Mouse (Mus musculus): ENCODE results near the gene Mia.

The Mia gene

GRCm38 (mm10) chr7:27165007-27165655 is 15.8 kb downstream of the Mia start:
- in situ Hi-C loops (cut with MboI; ENCODE audit: low pct_unique_long_range_greater_than_20kb in 1 of 2, low sequenced_read_pairs in 2 of 2, unreplicated experiment in 1 of 2): no loop called here

GRCm38 (mm10) chr7:27164112-27164947 is 16.6 kb downstream of the Mia start:
- in situ Hi-C loops (cut with MboI; ENCODE audit: low pct_unique_long_range_greater_than_20kb in 1 of 2, low sequenced_read_pairs in 2 of 2, unreplicated experiment in 1 of 2): no loop called here

GRCm38 (mm10) chr7:27163450-27163805 is 17.5 kb downstream of the Mia start:
- in situ Hi-C loops (cut with MboI; ENCODE audit: low pct_unique_long_range_greater_than_20kb in 1 of 2, low sequenced_read_pairs in 2 of 2, unreplicated experiment in 1 of 2): no loop called here

DNA sequence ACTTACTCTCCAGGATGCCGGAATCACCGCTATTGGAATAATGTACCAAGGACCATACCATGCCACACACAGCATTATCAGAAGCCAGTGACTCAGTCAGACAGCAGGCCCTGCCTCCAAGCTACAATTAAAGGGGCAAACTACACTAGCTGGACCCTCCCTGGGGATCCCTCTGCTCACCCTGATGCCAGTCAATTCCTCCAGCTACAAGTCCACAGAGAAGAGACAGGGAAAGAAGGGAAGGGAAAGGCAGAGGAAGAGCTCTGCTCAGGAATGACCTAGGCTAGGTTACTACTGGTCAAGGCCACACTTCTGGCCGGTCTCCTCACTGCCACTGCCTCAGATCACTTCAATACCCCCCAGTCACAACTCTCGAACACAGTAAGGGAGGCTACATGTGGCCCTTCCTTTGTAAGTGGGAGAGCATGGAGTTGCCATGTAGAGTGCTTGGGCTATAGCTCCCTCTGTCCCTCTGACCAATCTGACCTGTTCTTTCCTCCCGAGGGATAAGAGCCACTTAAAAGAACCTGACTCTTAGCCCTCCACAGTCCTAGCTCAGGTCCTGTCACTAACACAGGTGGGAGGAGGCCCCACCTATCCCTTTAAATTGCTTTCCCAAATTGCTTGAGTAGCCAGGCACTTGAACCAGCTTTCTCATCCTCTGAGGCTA is 18.0 kb downstream of the Mia start:
- in situ Hi-C loops (cut with MboI; ENCODE audit: low pct_unique_long_range_greater_than_20kb in 1 of 2, low sequenced_read_pairs in 2 of 2, unreplicated experiment in 1 of 2): no loop called here

- in situ Hi-C loops (cut with MboI; ENCODE audit: low pct_unique_long_range_greater_than_20kb in 1 of 2, low sequenced_read_pairs in 2 of 2, unreplicated experiment in 1 of 2): no loop called here
Measured at GRCm38 (mm10) chr7:27161744-27162143, 19.2 kb downstream of the Mia start.

- in situ Hi-C loops (cut with MboI; ENCODE audit: low pct_unique_long_range_greater_than_20kb in 1 of 2, low sequenced_read_pairs in 2 of 2, unreplicated experiment in 1 of 2): no loop called here
Measured at GRCm38 (mm10) chr7:27160921-27161320, 20.0 kb downstream of the Mia start.

GRCm38 (mm10) chr7:27159882-27160281 is 21.1 kb downstream of the Mia start:
- in situ Hi-C loops (cut with MboI; ENCODE audit: low pct_unique_long_range_greater_than_20kb in 1 of 2, low sequenced_read_pairs in 2 of 2, unreplicated experiment in 1 of 2): no loop called here

GRCm38 (mm10) chr7:27159256-27159655 is 21.7 kb downstream of the Mia start:
- in situ Hi-C loops (cut with MboI; ENCODE audit: low pct_unique_long_range_greater_than_20kb in 1 of 2, low sequenced_read_pairs in 2 of 2, unreplicated experiment in 1 of 2): no loop called here

- in situ Hi-C loops (cut with MboI; ENCODE audit: low pct_unique_long_range_greater_than_20kb in 1 of 2, low sequenced_read_pairs in 2 of 2, unreplicated experiment in 1 of 2): no loop called here
Measured at GRCm38 (mm10) chr7:27158171-27158570, 22.8 kb downstream of the Mia start.

GRCm38 (mm10) chr7:27156005-27156404 is 25.0 kb downstream of the Mia start:
- in situ Hi-C loops (cut with MboI; ENCODE audit: low pct_unique_long_range_greater_than_20kb in 1 of 2, low sequenced_read_pairs in 2 of 2, unreplicated experiment in 1 of 2): no loop called here

DNA sequence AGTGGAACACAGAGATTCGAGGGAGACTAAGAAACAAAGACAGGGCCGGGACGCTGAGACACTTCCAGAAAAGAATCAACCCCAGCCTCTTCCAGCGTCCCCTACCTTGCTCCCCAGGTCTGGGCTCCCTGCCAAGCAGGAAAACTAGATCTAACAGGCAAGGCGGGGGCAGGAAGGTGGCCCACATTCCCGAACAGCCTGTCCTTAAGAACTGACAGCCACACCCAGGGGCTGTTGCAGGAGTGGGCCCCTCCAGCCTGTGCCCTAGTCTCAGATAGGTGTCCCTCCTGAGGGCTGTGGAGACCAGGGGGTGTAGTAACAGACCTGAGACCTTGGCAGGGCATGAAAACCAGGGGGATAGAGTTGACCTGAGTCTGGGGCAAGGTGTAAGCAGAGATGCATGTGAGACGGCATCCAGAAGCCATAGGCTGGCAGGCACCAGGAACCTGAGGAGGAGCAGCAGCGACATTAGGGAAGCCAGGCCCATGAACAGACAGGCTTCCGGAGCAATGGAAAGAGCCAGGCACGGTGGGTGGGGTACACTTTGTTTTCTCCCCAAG is 27.7 kb downstream of the Mia start, which contains the start of gene Cyp2t4:
Gene Cyp2t4 (plus strand): TSS at position 510 of the 560 bp plus-strand sequence.
- in situ Hi-C loops (cut with MboI; ENCODE audit: low pct_unique_long_range_greater_than_20kb in 1 of 2, low sequenced_read_pairs in 2 of 2, unreplicated experiment in 1 of 2): no loop called here

DNA sequence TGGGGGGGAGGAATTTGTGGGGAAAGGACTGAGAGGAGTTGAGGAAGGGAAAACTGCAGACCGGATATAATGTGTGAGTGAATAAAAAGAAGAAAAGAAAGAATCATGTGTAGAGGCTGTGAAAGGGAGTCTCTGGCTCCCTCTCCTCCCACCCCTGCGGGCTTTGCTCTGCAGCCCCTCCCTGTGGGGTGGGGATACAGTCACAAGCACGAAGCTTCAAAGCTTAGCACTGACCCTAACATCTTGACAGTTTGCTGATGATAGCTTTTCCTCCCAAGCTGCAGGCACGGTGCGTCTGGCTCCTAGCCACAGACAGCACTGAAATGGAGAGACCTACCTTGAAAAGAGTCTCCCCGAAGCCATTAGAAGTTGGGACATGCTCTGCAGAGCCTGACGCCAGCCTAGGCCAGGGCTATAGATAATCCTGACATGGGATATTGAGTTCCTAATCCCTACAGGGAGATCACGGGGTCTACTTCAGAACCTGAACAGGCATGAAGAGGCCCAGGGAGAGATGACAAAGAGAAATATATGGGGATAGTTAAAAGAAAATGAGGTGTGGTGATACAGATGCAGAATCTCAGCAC is 44.5 kb downstream of the Mia start:
- in situ Hi-C loops (cut with MboI; ENCODE audit: low pct_unique_long_range_greater_than_20kb in 1 of 2, low sequenced_read_pairs in 2 of 2, unreplicated experiment in 1 of 2): loop anchor here in 1 of 2 experiments (10.0 kb wide), 1 partner anchor 362 kb away; no protein-coding TSS in a partner anchor

DNA sequence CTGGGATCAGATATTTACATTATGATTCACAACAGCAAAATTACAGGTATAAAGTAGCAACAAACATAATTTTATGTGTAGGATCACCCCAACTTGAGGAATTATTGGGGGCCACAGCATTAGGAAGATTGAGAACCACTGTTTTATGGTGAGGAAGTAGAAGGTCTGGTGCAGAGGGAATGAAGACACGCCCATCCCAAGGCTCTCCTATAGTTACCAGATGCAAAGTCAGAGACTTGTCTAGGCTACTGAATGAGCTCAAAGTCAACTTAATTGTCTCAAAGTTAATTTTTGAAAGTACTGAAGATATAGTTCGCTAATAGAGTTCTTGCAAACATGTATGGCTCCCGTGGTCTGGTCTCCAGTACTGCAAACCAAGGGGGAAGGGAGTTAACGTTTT is 47.2 kb downstream of the Mia start:
- in situ Hi-C loops (cut with MboI; ENCODE audit: low pct_unique_long_range_greater_than_20kb in 1 of 2, low sequenced_read_pairs in 2 of 2, unreplicated experiment in 1 of 2): loop anchor here in 1 of 2 experiments (10.0 kb wide), 1 partner anchor 359 kb away; no protein-coding TSS in a partner anchor

- in situ Hi-C loops (cut with MboI; ENCODE audit: low pct_unique_long_range_greater_than_20kb in 1 of 2, low sequenced_read_pairs in 2 of 2, unreplicated experiment in 1 of 2): loop anchor here in 1 of 2 experiments (10.0 kb wide), 1 partner anchor 358 kb away; no protein-coding TSS in a partner anchor
Measured at GRCm38 (mm10) chr7:27133156-27133555, 47.8 kb downstream of the Mia start.

GRCm38 (mm10) chr7:27132588-27132987 is 48.4 kb downstream of the Mia start:
- in situ Hi-C loops (cut with MboI; ENCODE audit: low pct_unique_long_range_greater_than_20kb in 1 of 2, low sequenced_read_pairs in 2 of 2, unreplicated experiment in 1 of 2): loop anchor here in 1 of 2 experiments (10.0 kb wide), 1 partner anchor 358 kb away; no protein-coding TSS in a partner anchor

GRCm38 (mm10) chr7:27131387-27131786 is 49.6 kb downstream of the Mia start:
- in situ Hi-C loops (cut with MboI; ENCODE audit: low pct_unique_long_range_greater_than_20kb in 1 of 2, low sequenced_read_pairs in 2 of 2, unreplicated experiment in 1 of 2): loop anchor here in 1 of 2 experiments (10.0 kb wide), 1 partner anchor 357 kb away; no protein-coding TSS in a partner anchor

DNA sequence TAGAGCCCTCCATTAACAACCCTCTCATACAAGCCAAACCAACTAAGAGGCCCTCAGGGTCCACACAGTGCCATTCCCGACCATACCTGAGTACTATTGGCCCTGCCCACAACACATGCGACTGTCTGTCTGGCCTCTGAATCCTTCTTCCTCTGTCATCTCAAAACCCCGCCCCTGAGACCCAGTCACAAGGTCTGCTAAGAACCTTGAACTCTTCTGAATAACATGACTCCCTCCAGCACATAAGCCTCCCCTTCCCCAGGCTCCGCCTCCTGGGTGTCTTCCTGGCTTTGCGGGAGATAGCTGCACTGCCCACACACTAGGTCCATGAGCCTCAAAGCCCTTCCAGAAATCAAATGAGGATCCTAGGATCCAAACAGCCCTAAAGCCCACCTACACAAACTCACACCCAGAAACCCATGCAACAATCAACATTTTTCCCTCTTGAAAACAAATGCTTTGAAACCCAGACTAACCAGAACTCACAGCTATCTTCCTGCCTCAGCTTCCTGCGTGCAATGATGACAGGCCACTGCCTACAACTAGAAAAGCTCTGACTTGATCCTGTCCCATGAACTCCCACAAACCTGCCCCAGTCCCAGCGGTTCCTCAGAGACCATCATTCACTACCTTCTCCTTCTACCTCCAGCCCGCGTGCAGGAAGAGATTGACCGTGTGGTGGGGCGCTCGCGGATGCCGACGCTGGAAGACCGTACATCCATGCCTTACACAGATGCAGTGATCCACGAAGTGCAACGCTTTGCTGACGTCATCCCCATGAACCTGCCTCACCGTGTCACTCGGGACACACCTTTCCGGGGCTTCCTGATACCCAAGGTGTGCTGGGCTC is 50.2 kb downstream of the Mia start:
- in situ Hi-C loops (cut with MboI; ENCODE audit: low pct_unique_long_range_greater_than_20kb in 1 of 2, low sequenced_read_pairs in 2 of 2, unreplicated experiment in 1 of 2): loop anchor here in 1 of 2 experiments (10.0 kb wide), 1 partner anchor 356 kb away; no protein-coding TSS in a partner anchor
